Mouse (Mus musculus): Measurements from ENCODE around the gene Atp2c1.

- TF ChIP-seq POLR2A (IDR thresholded peaks at IDR 0.05; ENCODE audit: control insufficient read depth, low read depth, low read length) (no peak), CTCF (IDR thresholded peaks at IDR 0.05; ENCODE audit: control insufficient read depth, insufficient read depth, insufficient replicate concordance, low read depth, low read length) (no peak)
Measured at GRCm38 (mm10) chr9:105503690-105504089, 23.4 kb downstream of the Atp2c1 start.
